Mouse (Mus musculus) gastrocnemius, postnatal 14 days (tissue): ENCODE measurements at regions not wholly inside any gene's neighbourhood (a gene's known extent, or its start where the extent isn't known, plus 50 kb on each side); places are given as distances from the start of the nearest gene placed in this dataset.

Experiments
- DNase-seq: peaks from one replicate; pipeline ENCODE4 v3.0.0; 2021; ENCODE audit warnings: mixed read lengths
- intact Hi-C: fragments of 180-260 bp; cut with DNase I; formaldehyde crosslinking; loops from one replicate; pipeline ENCODE4 v1.15.1; 2025; ENCODE audit warnings: low total_unique reads

DNA sequence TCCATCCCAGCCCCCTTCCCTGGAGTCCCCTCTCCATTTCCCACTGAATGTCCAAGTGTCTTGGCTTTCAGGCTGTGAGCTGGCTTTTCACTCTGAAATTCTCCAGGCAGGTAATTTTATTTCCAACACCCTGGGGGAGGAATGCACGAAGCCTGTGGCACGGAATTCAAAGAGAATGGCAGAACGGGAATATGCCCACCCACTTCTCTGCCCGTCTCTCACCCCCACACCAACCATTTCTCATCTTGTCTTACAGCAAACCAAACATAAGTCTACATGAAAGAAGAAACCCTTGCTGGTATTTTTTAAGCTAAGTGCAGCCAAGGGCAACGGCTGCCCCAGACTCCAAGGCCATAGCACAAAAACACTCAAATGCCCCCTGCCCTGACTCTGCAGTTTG, 168.7 kb downstream of the Gm12728 start:
- intact Hi-C loops: no loop called here
- DNase-seq: no peak

- intact Hi-C loops: no loop called here
- no peak for DNase-seq
Observed at GRCm38 (mm10) chr4:105961686-105962360, 172.2 kb downstream of the Gm12728 start.

DNA sequence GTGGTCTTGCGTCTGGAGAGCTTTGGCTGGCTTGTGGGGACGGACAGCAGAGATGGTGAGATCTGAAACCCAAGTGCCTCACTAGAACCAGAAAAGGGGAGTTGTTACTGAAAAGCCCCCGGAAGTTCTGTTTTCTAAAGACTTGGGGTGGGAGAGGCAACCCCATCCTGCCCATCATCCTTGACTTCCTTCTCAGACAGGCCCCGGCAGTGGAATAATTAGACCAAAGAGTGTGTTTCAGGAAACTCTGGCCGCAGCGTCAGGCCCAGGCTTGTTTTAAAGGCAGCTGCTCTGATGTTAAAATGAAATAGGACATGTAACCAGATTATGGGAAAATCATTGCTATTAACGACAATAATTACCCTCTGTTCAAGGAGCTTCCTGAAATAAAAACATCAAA, 172.9 kb downstream of the Gm12728 start:
- intact Hi-C loops: no loop called here
- no peak for DNase-seq

DNA sequence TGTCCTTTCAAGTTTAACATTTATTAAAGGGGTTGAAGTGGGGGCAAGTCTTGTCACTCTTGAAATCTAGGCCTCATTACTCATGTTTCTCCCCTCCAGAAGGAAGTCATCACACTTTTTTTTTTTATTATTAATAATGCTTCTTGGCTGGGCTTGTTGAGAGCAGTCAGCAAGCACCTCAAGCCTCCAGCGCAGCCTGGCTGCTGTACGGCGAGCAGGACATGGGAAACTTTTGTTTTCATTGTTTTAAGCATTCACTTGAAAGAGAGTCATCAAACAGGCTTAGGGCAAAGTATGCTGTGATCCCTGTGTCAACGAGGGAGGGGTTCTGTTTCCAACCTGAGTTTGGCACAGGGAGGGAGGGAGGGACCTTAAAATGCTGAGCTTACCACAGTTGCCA, 178.7 kb downstream of the Gm12728 start:
- DNase-seq: no peak
- intact Hi-C loops: no loop called here

GRCm38 (mm10) chr4:105969628-105970027, 180.0 kb downstream of the Gm12728 start:
- DNase-seq: no peak
- intact Hi-C loops: no loop called here

GRCm38 (mm10) chr4:105970056-105970455, 180.4 kb downstream of the Gm12728 start:
- intact Hi-C loops: no loop called here
- no peak for DNase-seq

GRCm38 (mm10) chr4:105972736-105973135, 183.1 kb downstream of the Gm12728 start:
- no peak for DNase-seq
- intact Hi-C loops: no loop called here

DNA sequence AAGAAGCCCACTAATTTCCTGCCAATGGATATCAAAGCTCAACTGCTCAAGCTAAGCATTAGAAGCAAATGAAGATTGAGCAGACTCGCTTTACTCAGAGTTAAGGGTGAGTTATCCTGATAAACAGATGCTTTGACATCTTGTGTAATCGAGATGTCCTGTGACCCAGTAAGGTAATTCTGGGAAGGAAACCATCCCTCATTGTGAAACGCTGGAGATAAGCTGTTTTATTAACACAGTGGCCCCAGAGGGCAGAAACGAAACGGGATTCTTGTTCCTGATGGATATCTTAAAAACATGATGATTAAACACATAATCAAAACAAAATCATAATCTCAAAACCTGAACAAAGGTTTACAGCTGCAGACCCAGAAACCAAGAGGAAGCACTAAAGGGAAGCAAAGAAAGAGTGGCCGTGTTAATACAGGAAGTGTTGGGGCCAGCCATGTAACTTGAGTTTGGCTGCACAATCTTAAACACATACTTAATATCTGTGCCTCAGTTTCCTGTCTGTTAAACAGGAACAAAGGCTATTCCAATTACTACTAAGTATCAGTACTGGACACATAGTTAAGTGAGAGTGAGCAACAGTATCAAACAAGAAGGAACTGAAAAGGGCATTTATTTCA, 184.2 kb downstream of the Gm12728 start:
- intact Hi-C loops: no loop called here
- no peak for DNase-seq

DNA sequence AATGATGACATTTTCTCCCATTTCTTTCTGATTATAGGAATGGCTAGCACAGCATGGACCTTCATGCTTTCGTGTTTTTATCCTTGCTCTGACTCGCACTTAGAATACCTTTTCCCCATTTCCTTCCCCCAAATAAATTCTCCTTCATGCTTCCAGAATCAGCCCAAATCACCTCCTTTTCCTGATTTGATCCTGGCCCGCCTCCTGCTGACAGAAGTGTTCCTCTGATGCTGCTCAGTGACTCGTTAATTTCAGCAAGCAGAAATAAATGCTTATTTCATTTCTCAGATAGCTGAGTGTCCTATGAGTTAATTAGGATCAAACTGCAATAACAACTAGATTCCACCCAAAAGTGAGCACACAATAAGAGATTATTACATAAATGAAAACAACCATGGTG, 185.3 kb downstream of the Gm12728 start:
- DNase-seq: no peak
- intact Hi-C loops: no loop called here

GRCm38 (mm10) chr4:105979048-105979447, 189.4 kb downstream of the Gm12728 start:
- intact Hi-C loops: no loop called here
- no peak for DNase-seq

GRCm38 (mm10) chr4:105983018-105983417, 193.3 kb downstream of the Gm12728 start:
- no peak for DNase-seq
- intact Hi-C loops: no loop called here

- DNase-seq: peak; percentile 33
- intact Hi-C loops: no loop called here
Observed at GRCm38 (mm10) chr4:105987963-105988602, 198.4 kb downstream of the Gm12728 start.

- peak; percentile 36 for DNase-seq
- intact Hi-C loops: no loop called here
Observed at GRCm38 (mm10) chr4:105992581-105993127, 203.0 kb downstream of the Gm12728 start.

DNA sequence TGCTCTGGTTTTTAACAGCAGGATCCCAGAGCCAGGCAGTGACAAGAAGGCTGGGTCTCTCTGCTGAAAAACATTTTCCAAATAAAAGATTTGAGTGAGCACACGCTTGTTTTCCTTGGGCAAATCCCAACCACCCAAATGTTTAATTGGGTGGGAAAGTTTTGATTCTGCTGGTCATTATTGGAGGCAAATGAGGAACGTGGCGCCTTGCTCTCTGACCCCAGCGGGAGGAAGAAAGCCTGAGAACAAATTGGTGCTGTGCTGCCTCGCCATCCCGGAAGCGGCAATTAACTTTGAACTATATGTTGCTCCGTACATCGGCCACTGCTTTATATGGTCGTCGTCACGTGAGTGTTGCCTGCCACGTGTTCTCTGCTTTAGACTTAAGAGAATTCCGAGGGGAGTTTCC, 204.7 kb downstream of the Gm12728 start:
- no peak for DNase-seq
- intact Hi-C loops: no loop called here

GRCm38 (mm10) chr4:105996060-105996459, 206.4 kb downstream of the Gm12728 start:
- intact Hi-C loops: no loop called here
- DNase-seq: no peak

DNA sequence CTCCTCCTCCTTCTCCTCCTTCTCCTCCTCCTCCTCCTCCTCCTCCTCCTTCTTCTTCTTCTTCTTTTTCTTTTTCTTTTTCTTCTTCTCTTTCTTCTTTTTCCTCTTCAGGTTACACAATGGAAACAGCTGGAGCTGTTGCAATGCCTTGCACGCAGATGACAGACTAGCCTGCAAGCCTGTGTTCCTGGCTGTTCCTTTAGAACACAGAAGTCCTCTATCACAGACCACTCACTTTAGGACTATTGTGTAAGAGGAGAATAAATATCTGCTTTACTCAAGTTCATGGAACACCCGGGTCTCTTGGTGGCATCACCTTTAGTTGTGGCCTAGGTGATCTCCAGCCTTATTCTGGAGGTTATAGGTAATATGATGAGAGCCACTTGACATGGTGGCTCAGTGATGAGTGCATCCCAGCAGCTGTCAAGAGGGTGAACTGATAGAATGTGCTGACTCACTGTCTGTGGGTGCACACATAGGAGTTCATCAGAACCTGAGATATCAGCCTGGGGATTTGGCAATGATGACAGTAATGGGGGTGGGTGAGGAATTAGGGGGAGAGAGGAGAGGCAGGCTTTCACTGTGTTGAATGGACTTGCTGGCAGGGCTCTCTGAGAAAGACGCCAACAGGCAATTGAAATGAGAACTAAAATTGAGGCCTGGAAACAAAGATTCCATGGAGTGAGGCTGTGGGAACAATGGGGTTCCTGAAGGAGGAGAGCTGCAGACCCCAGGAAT, 207.4 kb downstream of the Gm12728 start:
- no peak for DNase-seq
- intact Hi-C loops: no loop called here

GRCm38 (mm10) chr4:106002516-106002915, 212.8 kb downstream of the Gm12728 start:
- DNase-seq: no peak
- intact Hi-C loops: no loop called here

GRCm38 (mm10) chr4:106005936-106006335, 216.3 kb downstream of the Gm12728 start:
- no peak for DNase-seq
- intact Hi-C loops: no loop called here

- intact Hi-C loops: no loop called here
- DNase-seq: no peak
Observed at GRCm38 (mm10) chr4:106007334-106008190, 217.9 kb downstream of the Gm12728 start.
